Mouse (Mus musculus): ENCODE measurements around the gene 2310011J03Rik.

DNA sequence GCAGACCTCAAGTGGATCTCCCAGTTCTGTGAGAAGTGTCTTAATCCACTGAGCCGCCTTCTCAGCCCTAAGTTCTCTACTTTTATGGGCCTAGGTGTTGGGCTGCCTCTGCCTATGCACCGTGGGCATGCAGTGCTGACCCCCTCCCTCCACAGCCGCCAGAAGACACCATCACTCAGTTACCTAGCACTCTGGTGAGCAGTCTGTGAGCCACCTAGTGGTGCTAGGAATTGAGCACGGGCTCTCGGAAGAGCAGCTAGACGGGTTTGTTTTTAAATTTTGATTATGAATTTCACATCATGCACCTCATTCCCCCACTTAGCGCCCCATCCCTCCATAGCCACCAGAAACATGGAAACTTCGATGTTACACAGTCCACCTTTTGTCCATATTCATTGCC is 31.7 kb downstream of the 2310011J03Rik start:
- peak; percentile 53 for TF ChIP-seq CTCF (IDR thresholded peaks at IDR 0.05)
- no peak for TF ChIP-seq EP300 (IDR thresholded peaks at IDR 0.05)
